Mouse (Mus musculus) 3T3-L1 (cell line): ENCODE data around the gene Apex1.
"Not testable (repeated sequence)": the region's sequence is repeated elsewhere in the genome, so short reads cannot be mapped to it uniquely, and the experiment has no call there.

Experiments used
- DNase-seq: peaks from one replicate; pipeline ENCODE4 v3.0.0-alpha.2; 2015; ENCODE audit warnings: low read depth, low spot score

The Apex1 gene

DNA sequence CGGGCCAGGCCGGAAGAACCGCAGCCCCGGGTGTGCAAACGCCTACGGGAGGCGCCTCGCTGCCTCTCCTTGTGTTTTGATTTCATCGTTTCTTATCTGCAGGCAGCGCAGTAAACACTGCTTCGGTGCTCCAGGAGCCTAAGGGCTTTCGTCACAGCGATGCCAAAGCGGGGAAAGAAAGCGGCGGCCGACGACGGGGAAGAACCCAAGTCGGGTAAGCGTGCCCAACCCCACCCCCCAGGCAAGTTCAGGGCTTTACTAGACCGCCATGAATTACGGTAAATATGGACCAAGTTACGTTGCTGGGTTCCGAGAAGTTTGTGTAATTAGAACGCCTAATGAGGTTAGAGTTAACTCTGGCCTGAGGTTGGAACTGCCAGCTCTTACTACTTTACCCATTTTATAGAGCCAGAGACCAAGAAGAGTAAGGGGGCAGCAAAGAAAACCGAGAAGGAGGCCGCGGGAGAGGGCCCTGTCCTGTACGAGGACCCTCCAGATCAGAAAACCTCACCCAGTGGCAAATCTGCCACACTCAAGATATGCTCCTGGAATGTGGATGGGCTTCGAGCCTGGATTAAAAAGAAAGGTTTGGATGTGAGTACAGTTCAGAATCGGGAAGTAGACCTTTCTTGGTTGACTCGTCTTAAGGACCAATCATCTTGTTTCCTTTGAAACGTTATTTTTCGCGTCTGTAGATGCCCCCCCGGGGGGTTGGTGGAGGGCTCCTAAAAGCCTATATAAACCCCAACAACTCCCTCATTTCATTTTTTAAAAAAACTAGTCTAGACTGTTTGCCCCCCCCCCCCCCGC lies 548 bp downstream of the Apex1 start:
- peak; percentile 38 for DNase-seq

DNA sequence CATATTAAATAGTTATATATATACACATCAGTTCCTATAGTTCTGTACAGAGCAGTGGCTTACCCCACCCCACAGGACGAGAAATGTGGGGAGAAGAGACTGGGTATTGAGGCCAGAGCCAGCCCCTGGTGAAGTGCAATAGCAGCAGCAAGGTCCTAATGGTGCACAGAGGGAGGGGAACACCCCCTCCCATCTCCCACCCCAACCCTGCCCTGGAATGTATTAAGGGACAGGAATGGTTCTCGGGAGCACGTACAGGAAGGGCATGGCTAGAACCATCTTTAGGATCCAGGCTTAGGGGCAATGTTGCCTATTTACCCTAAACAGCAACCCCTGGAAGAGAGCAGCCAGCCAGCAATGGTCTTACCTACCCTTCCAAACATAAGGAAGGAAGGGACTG lies 2.6 kb downstream of the Apex1 start:
- DNase-seq: no peak

DNA sequence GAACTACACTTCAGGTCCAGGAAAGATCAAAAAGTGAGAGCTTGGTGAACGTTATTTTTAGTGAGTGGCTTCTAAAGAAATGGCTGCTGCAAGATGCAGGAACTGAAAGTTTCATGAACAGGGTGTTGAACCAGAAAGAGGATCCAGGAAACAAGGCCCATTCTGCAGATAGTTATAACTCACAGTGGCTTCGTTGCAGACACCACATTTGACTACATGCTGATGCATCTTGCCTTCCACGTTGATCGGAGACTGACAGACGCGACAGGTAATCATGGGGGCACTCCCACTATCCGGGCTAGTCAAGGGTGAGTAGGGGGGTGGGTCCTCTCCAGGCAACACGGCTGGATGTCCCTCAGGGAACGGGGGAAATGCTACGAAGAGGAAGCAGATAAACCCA lies 5.2 kb downstream of the Apex1 start:
- no peak for DNase-seq

DNA sequence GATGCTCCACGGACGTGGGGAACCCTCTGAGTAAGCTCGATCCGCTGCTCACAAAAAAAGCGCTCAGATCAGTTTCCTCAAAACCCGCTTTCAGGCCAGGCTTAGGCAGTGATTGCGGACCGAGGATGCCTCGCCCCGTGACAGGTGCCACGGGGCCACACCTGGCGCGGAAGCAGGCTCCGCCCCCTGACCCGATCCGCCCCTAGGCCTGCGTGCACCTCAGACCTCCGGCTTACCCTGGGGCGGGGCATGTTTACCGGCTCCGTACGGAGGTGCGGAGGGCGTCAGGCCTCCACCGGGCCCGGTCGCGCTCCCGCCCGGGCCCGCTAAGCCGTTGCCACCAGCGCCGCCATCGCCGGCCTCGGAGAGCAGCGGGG lies 5.6 kb downstream of the Apex1 start:
- peak; percentile 27 for DNase-seq

DNA sequence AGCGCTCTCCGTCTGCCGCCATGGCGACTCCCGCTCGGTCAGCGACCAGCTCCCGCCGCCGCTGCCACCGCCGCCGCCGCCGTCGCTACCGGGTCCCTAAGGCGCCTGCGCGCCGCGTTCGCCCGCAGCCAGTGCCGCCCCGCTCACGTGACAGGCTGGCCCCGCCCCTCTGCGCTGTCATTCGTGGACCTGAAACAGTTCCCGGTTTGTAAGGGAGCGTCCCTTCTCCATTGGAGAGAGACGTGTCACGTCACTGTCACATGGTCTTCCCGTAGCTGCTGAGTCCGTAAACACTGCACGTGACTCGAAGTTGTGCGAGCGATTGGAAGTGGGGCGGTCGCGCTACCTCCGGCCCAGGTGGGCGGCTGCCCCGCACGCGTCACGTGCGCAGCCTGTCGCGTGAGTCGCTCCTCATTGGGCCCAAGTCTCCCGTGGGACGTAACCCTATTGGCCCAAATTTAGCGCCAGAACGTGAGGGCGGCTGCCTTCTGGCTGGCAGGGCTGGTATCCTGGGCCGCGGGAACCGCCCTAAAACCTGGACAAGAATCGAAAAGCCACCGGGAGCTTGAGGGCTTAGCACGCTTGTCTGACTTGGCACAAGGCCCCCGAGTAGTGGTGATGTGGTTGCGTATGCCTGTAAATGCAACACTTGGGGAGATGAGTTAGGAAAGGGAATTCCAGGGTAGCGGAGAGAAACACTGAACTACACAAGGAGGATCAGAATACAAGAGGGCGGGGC lies 6.2 kb downstream of the Apex1 start, which contains the start of the genes Pip4p1 and Pnp:
TSS of gene Pip4p1 (minus strand) at position 103 of the 739 bp plus-strand sequence.
TSS of gene Pnp (plus strand) at position 329 of the 739 bp plus-strand sequence.
- peak; percentile 99 for DNase-seq

DNA sequence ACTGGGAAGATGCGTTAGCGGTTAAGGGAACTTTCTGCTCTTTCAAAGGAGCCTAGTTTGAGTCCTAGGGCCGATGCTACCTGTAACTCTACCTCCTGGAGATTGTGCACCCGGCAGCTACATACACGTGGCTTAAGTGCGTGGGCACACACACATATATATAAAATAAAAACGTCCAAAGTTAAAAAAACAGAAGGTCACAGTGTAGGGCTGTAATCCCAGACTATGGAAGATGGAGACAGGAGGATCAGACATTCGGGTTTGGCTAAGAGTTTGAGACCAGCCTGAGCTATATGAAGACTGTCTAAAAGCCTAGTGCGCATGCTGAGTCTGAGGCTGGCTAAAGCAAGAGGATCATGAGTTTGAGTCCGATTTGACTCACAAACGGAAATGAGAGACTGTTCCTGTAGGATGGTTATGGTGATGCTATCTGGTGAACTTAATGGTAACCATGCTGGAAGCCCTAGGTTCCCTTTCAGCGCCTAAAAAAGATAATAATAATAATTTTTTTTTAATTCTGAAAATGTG lies 6.8 kb downstream of the Apex1 start:
- DNase-seq: peak; percentile 63

DNA sequence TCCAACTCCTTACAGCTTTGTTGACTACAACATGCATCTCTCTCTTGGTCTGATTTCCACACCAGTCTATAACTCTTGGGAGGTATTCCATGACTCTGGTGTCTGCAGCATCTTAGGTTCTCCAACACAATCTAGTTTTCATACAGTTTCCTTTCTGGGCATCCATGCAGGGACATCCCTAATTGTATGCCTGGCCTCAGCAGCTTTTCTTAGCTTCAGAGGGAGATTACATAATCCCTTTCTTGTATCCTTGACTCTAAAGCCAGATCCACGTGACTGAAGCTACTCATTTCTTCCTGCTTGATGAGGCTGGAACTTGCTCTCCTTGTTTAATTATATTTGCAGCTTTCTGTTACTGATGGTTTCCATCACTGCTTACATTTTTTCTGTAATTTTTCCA lies 11.9 kb downstream of the Apex1 start:
- no peak for DNase-seq

DNA sequence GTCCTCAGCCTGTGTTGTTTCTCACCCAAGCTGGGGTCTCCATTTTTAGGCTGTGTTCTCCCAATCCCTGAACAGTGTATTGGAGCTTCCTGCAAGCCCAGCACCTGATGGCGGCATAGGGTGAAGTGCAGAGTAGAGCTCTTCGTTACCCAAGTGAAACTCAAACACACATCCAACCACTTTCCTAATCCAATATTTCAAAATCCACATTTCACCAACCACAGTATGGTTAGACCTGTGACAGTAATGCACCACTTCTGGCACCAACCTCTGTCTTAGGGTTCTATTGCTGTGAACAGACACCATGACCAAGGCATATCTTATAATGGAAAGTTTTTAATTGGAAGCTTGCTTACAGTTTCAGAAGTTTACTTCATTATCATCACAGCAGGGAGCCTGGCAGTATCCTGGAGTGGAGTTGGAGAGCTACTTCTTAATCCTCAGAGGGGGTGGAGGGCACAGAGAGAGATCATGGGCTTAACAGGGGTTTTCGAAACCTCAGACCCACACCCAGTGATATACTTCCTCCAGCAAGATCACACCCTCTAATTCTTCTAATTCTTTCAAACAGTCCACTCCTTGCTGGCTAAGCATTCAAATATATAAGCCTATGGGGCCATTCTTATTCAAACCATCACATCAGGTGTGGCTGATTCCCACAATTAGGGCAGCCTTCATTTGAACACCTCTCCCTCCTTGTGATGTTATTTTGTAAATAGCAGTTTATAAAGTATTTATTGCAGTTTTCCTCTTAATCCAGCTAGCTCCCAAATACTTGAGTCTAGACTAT lies 13.5 kb downstream of the Apex1 start:
- DNase-seq: no peak

DNA sequence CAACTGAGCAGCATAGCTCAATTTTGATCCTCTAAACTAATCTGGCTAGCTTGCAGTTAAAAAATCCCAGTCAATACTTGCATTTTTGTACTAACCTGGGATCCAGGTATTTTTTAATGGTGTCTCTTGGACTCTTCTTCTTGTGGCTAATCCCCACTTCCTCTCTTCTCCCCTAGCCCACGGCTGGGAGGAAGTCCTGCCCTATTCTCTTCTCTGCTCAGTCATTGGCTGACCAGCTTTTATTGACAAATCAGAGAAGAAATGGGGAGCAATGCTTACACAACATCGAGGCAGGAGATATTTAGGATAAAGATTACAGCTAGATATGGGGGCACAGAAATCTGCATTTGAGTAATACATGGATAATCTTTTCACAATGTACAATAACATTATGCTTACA lies 14.2 kb downstream of the Apex1 start:
- peak; percentile 71 for DNase-seq

DNA sequence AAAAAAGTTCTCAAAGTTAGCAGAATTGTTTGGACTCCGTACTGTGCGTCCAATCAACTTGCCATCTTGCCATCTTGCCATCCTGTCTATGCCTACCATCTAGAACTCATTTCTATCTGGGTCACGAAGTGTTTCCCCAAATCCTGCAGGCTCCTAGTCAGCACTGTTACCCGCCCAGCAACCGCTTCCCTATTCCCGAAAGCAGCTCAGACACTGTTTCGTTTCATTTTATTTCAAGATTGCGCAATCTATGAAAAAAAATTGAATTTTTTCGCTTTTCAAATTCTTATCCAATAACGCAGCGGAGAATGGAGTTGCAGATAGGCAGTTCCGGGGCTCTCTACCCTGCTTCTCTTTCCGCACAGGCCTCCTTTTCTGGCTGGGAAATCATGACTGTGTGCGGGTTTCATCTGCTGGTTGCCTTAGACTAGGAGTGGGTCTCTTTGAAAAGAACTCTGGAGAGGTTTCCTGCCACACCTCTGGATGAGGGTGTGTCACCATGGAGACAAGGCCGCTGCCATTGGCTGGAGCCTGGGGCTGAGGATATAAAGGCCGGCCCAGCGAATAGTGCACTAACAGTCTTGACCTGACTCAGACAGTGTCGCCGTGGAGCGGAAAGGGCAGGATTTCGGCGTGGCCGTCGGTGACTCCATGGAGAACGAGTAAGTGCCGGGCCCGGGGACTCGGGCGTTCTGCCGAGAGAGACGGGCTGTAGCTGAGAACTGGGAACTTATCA lies 19.3 kb downstream of the Apex1 start, which contains the start of gene Gm49342:
TSS of gene Gm49342 (plus strand) at position 586 of the 736 bp plus-strand sequence.
- peak; percentile 97 for DNase-seq

DNA sequence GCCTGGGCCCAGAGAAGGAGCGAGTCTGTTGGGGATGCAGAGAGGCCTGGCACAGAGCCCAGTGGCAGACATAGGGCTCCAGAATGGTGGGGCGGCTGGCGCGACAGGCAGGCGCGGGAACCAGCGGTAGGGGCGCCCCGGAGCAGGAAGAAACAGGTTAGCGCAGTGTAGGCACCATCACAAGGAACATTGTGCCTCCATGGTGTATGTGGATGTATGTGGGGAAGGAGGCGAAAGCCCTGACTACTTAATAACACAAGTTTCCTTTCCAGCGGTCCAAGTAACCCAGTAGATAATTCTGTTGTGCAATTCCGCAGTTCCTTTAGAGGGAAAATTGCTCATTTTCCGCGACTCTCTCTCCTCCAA lies 19.9 kb downstream of the Apex1 start:
- peak; percentile 69 for DNase-seq

DNA sequence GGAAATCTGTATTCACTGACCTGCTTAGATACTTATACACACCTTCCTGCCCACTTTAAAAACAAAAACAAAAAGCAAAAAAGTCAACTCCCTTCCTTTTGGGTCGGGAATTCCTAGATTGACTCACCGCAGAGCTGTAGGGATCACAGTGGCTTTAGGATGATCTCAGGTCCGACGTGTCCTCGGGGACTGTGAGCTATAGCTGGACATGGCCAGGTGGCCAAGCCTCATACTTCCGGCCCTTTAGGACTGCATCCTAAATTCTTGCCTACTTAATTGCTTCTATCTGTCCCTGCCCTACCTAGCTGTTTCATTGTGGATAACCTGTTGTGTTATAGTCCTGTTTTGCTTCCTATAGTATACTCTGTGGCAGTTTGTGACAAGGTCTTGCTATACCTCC lies 20.3 kb downstream of the Apex1 start:
- not testable (repeated sequence) for DNase-seq

DNA sequence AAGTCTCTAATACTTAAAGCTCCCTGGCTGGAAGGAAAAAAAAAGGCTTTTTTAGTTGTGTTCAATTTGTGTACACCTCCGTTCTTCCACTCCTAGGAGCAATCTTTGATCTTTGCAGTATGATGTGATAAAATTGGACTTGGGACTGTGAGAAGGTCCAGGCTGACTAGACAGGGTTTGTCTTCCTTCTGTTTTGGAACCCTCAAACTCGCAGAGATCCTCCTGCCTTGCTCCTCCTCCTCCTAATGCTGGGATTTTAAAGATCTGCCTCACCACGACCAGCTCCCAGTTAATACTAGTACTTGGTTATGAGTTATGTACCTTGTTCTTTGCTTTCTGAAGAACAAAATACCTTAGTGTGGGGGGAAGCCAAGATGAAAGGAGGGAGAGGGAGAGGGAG lies 20.8 kb downstream of the Apex1 start:
- not testable (repeated sequence) for DNase-seq

DNA sequence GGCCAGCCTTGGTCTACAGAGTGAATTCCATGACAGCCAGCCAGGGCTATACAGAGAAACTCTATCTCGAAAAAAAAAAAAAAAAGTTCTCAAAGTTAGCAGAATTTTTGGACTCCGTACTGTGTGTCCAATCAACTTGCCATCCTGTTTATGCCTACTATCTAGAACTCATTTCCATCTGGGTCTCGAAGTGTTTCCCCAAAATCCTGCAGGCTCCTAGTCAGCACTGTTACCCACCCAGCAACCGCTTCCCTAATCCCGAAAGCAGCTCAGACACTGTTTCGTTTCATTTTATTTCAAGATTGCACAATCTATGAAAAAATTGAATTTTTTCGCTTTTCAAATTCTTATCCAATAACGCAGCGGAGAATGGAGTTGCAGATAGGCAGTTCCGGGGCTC lies 30.7 kb downstream of the Apex1 start:
- DNase-seq: no peak

DNA sequence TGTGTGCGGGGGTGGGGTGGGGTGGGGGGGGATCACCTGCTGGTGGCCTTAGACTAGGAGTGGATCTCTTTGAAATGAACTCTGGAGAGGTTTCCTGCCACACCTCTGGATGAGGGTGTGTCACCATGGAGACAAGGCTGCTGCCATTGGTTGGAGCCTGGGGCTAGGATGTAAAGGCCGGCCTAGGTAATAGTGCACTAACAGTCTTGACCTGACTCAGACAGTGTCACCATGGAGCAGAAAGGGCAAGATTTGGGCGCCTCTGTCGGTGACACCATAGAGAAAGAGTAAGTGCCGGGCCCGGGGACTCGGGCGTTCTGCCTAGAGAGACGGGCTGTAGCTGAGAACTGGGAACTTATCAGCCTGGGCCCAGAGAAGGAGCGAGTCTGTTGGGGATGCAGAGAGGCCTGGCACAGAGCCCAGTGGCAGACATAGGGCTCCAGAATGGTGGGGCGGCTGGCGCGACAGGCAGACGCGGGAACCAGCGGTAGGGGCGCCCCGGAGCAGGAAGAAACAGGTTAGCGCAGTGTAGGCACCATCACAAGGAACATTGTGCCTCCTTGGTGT lies 31.3 kb downstream of the Apex1 start, which contains the start of gene Pnp2:
TSS of gene Pnp2 (plus strand) at position 51 of the 567 bp plus-strand sequence.
- not testable (repeated sequence) for DNase-seq

DNA sequence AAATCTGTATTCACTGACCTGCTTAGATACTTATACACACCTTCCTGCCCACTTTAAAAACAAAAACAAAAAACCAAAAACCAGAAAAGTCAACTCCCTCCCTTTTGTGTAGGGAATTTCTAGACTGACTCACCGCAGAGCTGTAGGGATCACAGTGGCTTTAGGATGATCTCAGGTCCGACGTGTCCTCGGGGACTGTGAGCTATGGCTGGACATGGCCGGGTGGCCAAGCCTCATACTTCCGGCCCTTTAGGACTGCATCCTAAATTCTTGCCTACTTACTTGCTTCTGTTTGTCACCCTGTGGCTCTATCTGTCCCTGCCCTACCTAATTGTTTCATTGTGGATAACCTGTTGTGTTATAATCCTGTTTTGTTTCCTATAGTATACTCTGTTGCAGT lies 32.0 kb downstream of the Apex1 start:
- DNase-seq: not testable (repeated sequence)

DNA sequence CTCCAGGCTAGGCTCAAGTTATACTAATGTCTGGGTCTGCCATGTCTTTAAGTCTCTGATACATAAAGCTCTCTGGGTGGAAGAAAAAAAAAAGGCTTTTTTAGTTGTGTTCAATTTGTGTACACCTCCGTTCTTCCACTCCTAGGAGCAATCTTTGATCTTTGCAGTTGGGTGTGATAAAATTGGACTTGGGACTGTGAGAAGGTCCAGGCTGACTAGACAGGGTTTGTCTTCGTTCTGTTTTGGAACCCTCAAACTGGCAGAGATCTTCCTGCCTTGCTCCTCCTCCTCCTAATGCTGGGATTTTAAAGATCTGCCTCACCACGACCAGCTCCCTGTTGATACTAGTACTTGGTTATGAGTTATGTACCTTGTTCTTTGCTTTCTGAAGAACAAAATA lies 32.4 kb downstream of the Apex1 start:
- not testable (repeated sequence) for DNase-seq

DNA sequence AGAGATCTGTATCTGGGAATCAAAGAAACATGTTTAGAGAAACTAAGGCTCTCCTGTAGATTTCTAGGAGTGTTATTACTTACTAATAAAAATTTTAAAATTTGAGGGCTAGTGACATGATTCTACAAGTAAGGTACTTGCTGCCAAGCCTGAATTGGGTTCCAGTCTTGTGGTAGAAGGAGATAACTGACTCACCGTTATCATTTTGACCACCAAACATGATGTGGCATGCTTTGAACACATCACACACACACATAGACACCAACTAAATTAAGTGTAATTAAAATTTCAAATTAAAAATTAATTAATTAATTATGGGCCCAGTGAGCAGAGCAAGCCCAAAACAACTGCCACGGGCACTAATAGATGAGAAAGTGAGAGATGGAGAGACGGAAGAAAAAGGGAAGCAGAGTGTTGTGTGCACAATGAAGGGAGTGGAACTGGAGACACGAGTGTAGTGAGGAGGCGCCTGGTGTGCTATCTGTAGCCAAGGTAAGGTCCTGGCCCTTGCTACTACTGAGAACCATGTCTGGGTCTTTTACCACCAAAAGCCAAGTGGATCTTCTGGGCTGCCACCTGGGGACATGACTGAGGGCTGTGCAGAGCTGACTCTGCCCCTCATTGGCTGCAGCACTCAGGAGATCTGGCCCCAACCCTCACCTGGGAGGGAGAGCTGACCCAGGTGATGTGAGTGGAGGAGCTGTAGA lies 33.7 kb downstream of the Apex1 start:
- DNase-seq: not testable (repeated sequence)

DNA sequence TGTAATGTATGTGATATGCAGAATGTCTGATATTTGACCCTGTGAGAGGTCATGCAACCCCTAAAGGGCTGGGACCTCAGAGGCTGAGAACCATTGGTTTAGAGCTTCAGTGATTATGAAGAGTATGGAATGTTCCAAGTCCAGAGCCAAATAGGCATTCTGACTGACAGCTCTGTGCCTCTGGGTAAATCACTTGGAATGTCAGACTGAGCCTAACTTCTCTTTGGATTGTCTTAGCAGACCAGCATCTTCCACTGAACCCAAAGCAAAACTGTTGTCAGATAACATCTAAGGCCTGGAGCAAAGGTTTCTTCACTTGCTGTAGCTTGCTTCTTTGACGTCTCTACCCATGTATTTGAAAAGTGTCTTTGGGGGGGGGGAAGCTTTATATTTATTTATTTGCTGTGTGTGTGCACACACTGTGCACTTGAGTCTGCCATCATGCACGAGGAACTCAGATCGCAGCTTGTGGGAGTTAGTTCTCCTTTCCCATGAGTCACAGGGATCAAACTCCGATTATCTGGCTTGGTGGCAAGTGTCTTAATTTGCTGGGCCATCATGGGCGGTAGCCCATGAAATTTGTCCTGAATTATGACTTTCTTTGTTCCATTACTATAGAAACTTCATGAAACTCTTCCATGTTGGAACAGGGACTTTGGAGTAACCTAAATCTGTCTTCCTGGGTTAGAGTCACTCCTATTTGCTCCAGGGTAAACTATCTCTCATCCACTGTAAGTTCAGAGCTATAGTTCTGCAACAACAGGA lies 43.6 kb downstream of the Apex1 start:
- peak; percentile 22 for DNase-seq
